Mouse (Mus musculus) olfactory bulb, adult 2 months (tissue): ENCODE data around the gene Scamp3. TPM values are rescaled to one million over a fixed set of nuclear protein-coding genes. Genes with fewer than 3 reads are reported as not detected.

Experiments
- H3K27ac ChIP-seq: fragments of 200-500 bp; 2 replicates; pipeline ENCODE4 v1.5.1; 2012; ENCODE audit warnings: low read depth, low read length; ENCODE audit not compliant: insufficient read depth
- H3K4me1 ChIP-seq: fragments of 200-500 bp; 2 replicates; pipeline ENCODE4 v1.6.1; 2012; ENCODE audit warnings: low read length; ENCODE audit not compliant: control insufficient read depth, insufficient read depth
- H3K4me3 ChIP-seq: fragments of 200-500 bp; 2 replicates; pipeline ENCODE4 v1.5.1; 2012; ENCODE audit warnings: mild to moderate bottlenecking, low read depth, low read length, moderate library complexity; ENCODE audit not compliant: insufficient read depth
- CTCF ChIP-seq: fragments of 200-500 bp; IDR thresholded peaks from 2 replicates; pipeline ENCODE4 v1.5.1; 2012; ENCODE audit warnings: low read depth, mild to moderate bottlenecking, low read length, moderate library complexity; ENCODE audit not compliant: insufficient read depth
- POLR2A ChIP-seq: fragments of 200-500 bp; IDR thresholded peaks from 2 replicates; pipeline ENCODE4 v1.6.1; 2012; ENCODE audit warnings: mild to moderate bottlenecking, low read depth, low read length, moderate library complexity; ENCODE audit not compliant: insufficient read depth
- WGBS: fragments of 180-500 bp; shearing (Covaris S2); methylation state at CpG from one replicate; pipeline ENCODE4 v1.1.7; 2018; 5-methylcytosine and 5-hydroxymethylcytosine counted together
- polyA plus RNA-seq: library from polyadenylated mRNA; stranded (reverse); fragments of >200 nt; gene quantifications from 2 replicates; pipeline ENCODE4 v1.2.4, GENCODE M21; 2012; ENCODE audit warnings: low replicate concordance; ENCODE audit not compliant: missing spikeins, insufficient read depth, insufficient read length

The Scamp3 gene
- polyA plus RNA-seq, 1 experiment, result not detected

- Histone ChIP-seq H3K4me1 (peaks cover 52% of the 10 kb centered on the region), H3K27ac (peak overlapping the region; percentile 92), H3K4me3 (peak overlapping the region; percentile 45)
- 12% methylated on average over 11 of the region's 11 CpGs for WGBS
- TF ChIP-seq CTCF (no peak), POLR2A (no peak)
Measured at GRCm38 (mm10) chr3:89226361-89226760, 49.1 kb downstream of the Scamp3 start.

GRCm38 (mm10) chr3:89226900-89227299, 49.6 kb downstream of the Scamp3 start, which contains the start of gene Mtx1:
Mtx1 (minus strand) TSS chr3:89227088.
- 4% methylated on average over 21 of the region's 21 CpGs for WGBS
- Histone ChIP-seq H3K27ac (peak within 1 kb of the TSS; percentile 92), H3K4me3 (peak within 1 kb of the TSS; percentile 45), H3K4me1 (peaks cover 52% of the 10 kb centered on the region)
- TF ChIP-seq CTCF, result no peak
- no peak for TF ChIP-seq POLR2A

GRCm38 (mm10) chr3:89227307-89228179, 50.3 kb downstream of the Scamp3 start:
- peaks cover 52% of the 10 kb centered on the region for H3K4me1 ChIP-seq
- peak overlapping the region; percentile 45 for H3K4me3 ChIP-seq
- peak overlapping the region; percentile 43 for H3K27ac ChIP-seq
- TF ChIP-seq CTCF (no peak), POLR2A (0 out of 2 replicates have a peak, but pooled peaks have one; percentile 32)
- 3% methylated on average over 41 of the region's 41 CpGs for WGBS

GRCm38 (mm10) chr3:89228180-89228549, 50.9 kb downstream of the Scamp3 start:
- TF ChIP-seq POLR2A, result no peak
- peak; percentile 97 for TF ChIP-seq CTCF
- peak overlapping the region; percentile 43 for H3K27ac ChIP-seq
- peak overlapping the region; percentile 45 for H3K4me3 ChIP-seq
- 0% methylated on average over 20 of the region's 20 CpGs for WGBS
- H3K4me1 ChIP-seq, result peaks cover 48% of the 10 kb centered on the region

GRCm38 (mm10) chr3:89228836-89229235, 51.6 kb downstream of the Scamp3 start, which contains the start of gene Muc1:
Muc1 (plus strand) TSS chr3:89229057.
- TF ChIP-seq POLR2A (no peak), CTCF (no peak)
- WGBS, result 49% methylated on average over 10 of the region's 10 CpGs
- peak within 1 kb of the TSS; percentile 43 for H3K27ac ChIP-seq

GRCm38 (mm10) chr3:89229276-89229675, 52.0 kb downstream of the Scamp3 start:
- 62% methylated on average over 4 of the region's 4 CpGs for WGBS
- Histone ChIP-seq H3K4me1 (peaks cover 39% of the 10 kb centered on the region), H3K27ac (no peak overlapping the region), H3K4me3 (no peak overlapping the region)
- TF ChIP-seq POLR2A (no peak), CTCF (no peak)

More at GRCm38 (mm10) chr3:89228836-89229235, 51.6 kb downstream of the Scamp3 start, which contains the start of gene Muc1:
- H3K4me1 ChIP-seq, result peaks cover 44% of the 10 kb centered on the region
- H3K4me3 ChIP-seq, result peak within 1 kb of the TSS; percentile 45

- 81% methylated on average over 2 of the region's 2 CpGs for WGBS
- no peak overlapping the region for H3K4me3 ChIP-seq
- peaks cover 26% of the 10 kb centered on the region for H3K4me1 ChIP-seq
- H3K27ac ChIP-seq, result no peak overlapping the region
- no peak for TF ChIP-seq POLR2A
- TF ChIP-seq CTCF, result no peak
Measured at GRCm38 (mm10) chr3:89230561-89230960, 53.3 kb downstream of the Scamp3 start.

- no peak overlapping the region for H3K4me3 ChIP-seq
- H3K4me1 ChIP-seq, result peaks cover 19% of the 10 kb centered on the region
- TF ChIP-seq POLR2A (no peak), CTCF (no peak)
- H3K27ac ChIP-seq, result no peak overlapping the region
- 78% methylated on average over 7 of the region's 7 CpGs for WGBS
Measured at GRCm38 (mm10) chr3:89231345-89231744, 54.1 kb downstream of the Scamp3 start.

- H3K4me3 ChIP-seq, result no peak overlapping the region
- peaks cover 16% of the 10 kb centered on the region for H3K4me1 ChIP-seq
- H3K27ac ChIP-seq, result no peak overlapping the region
- TF ChIP-seq CTCF (no peak), POLR2A (no peak)
- WGBS, result 76% methylated on average over 16 of the region's 16 CpGs
Measured at GRCm38 (mm10) chr3:89231772-89232275, 54.6 kb downstream of the Scamp3 start.

Other genes with a start within 250 kb of the Scamp3 start
- gene Ash1l, start 226.9 kb upstream of the Scamp3 start, polyA plus RNA-seq, result 107 TPM in 1 of 2 replicates, not detected in the other
- gene Dap3, start 226.3 kb upstream of the Scamp3 start, polyA plus RNA-seq, result not detected in 2 replicates
- gene Rusc1, start 84.2 kb upstream of the Scamp3 start, polyA plus RNA-seq, result not detected in 2 replicates
- not detected in 2 replicates for gene Gm43738, start 76.4 kb upstream of the Scamp3 start, polyA plus RNA-seq
- gene Fdps, start 75.5 kb upstream of the Scamp3 start, polyA plus RNA-seq, result not detected in 2 replicates
- not detected in 2 replicates for gene Pklr, start 41.3 kb upstream of the Scamp3 start, polyA plus RNA-seq
- gene Hcn3, start 17.3 kb upstream of the Scamp3 start, polyA plus RNA-seq, result not detected in 2 replicates
- gene Clk2, start 12.7 kb upstream of the Scamp3 start, polyA plus RNA-seq, result not detected in 2 replicates
- not detected in 2 replicates for gene Fam189b, start 5.7 kb downstream of the Scamp3 start, polyA plus RNA-seq
- not detected in 2 replicates for gene Gba, start 25.5 kb downstream of the Scamp3 start, polyA plus RNA-seq
- not detected in 2 replicates for gene Thbs3, start 37.7 kb downstream of the Scamp3 start, polyA plus RNA-seq
- not detected in 2 replicates for gene Mtx1, start 49.6 kb downstream of the Scamp3 start, polyA plus RNA-seq
- not detected in 2 replicates for gene Muc1, start 51.6 kb downstream of the Scamp3 start, polyA plus RNA-seq
- not detected in 2 replicates for gene Krtcap2, start 68.5 kb downstream of the Scamp3 start, polyA plus RNA-seq
- gene Trim46, start 68.8 kb downstream of the Scamp3 start, polyA plus RNA-seq, result not detected in 2 replicates
- gene Dpm3, start 81.9 kb downstream of the Scamp3 start, polyA plus RNA-seq, result not detected in 2 replicates
- gene Slc50a1, start 93.1 kb downstream of the Scamp3 start, polyA plus RNA-seq, result not detected in 2 replicates
- not detected in 2 replicates for gene Efna1, start 103.7 kb downstream of the Scamp3 start, polyA plus RNA-seq
- not detected in 2 replicates for gene Efna3, start 145.5 kb downstream of the Scamp3 start, polyA plus RNA-seq
- gene Efna4, start 160.6 kb downstream of the Scamp3 start, polyA plus RNA-seq, result not detected in 2 replicates
- not detected in 2 replicates for gene Adam15, start 172.5 kb downstream of the Scamp3 start, polyA plus RNA-seq
- not detected in 2 replicates for gene Dcst2, start 184.5 kb downstream of the Scamp3 start, polyA plus RNA-seq
- gene Dcst1, start 187.8 kb downstream of the Scamp3 start, polyA plus RNA-seq, result not detected in 2 replicates
- not detected in 2 replicates for gene Zbtb7b, start 217.3 kb downstream of the Scamp3 start, polyA plus RNA-seq
- gene Lenep, start 225.3 kb downstream of the Scamp3 start, polyA plus RNA-seq, result not detected in 2 replicates
- gene Flad1, start 234.4 kb downstream of the Scamp3 start, polyA plus RNA-seq, result not detected in 2 replicates
- not detected in 2 replicates for gene Cks1b, start 240.9 kb downstream of the Scamp3 start, polyA plus RNA-seq
- not detected in 2 replicates for gene Shc1, start 241.0 kb downstream of the Scamp3 start, polyA plus RNA-seq